Mouse (Mus musculus) hindbrain, embryonic 12.5 days (tissue): ENCODE measurements around the gene Zswim7. TPM values are rescaled to one million over a fixed set of nuclear protein-coding genes. Genes with fewer than 3 reads are reported as not detected.
"Not testable (repeated sequence)": the region's sequence is repeated elsewhere in the genome, so short reads cannot be mapped to it uniquely, and the experiment has no call there.

Experiments
- ATAC-seq: fragments of 200-750 bp; cut with Nextera tagmentation; 2 replicates; pipeline ENCODE4 v1.8.0; 2017; ENCODE audit warnings: moderate TSS enrichment; ENCODE audit not compliant: low FRiP score
- H3K27ac ChIP-seq: fragments of 300-500 bp; sonication (generic); 2 replicates; pipeline ENCODE4 v1.5.1; 2016; ENCODE audit warnings: mild to moderate bottlenecking
- H3K27me3 ChIP-seq: fragments of 300-500 bp; sonication (generic); 2 replicates; pipeline ENCODE4 v1.6.1; 2016; ENCODE audit warnings: mild to moderate bottlenecking
- H3K36me3 ChIP-seq: fragments of 300-500 bp; sonication (generic); 2 replicates; pipeline ENCODE4 v1.6.1; 2016; ENCODE audit warnings: mild to moderate bottlenecking
- H3K4me1 ChIP-seq: fragments of 300-500 bp; sonication (generic); 2 replicates; pipeline ENCODE4 v1.6.1; 2016
- H3K4me2 ChIP-seq: fragments of 300-500 bp; sonication (generic); replicated peaks from 2 replicates; pipeline ENCODE4 v1.6.1; 2016; ENCODE audit warnings: mild to moderate bottlenecking
- H3K4me3 ChIP-seq: fragments of 300-500 bp; sonication (generic); 2 replicates; pipeline ENCODE4 v1.5.1; 2016; ENCODE audit warnings: mild to moderate bottlenecking
- H3K9ac ChIP-seq: fragments of 300-500 bp; sonication (generic); 2 replicates; pipeline ENCODE4 v1.6.1; 2016; ENCODE audit warnings: mild to moderate bottlenecking, moderate library complexity
- H3K9me3 ChIP-seq: fragments of 300-500 bp; sonication (generic); replicated peaks from 2 replicates; pipeline ENCODE4 v1.6.1; 2016; ENCODE audit warnings: mild to moderate bottlenecking
- WGBS: fragments of 180-500 bp; shearing (Covaris S2); methylation state at CpG from one replicate; pipeline ENCODE4 v1.1.7; 2016; 5-methylcytosine and 5-hydroxymethylcytosine counted together
- polyA plus RNA-seq: library from polyadenylated mRNA; unstranded; fragments of >200 nt; fragmentation: Nextera tagmentation; extraction: Ambion mirVana; gene quantifications from 2 replicates; pipeline ENCODE4 v1.2.1, GENCODE M21; 2016

Gene Zswim7
- 17.1 TPM in 2 replicates for polyA plus RNA-seq

DNA sequence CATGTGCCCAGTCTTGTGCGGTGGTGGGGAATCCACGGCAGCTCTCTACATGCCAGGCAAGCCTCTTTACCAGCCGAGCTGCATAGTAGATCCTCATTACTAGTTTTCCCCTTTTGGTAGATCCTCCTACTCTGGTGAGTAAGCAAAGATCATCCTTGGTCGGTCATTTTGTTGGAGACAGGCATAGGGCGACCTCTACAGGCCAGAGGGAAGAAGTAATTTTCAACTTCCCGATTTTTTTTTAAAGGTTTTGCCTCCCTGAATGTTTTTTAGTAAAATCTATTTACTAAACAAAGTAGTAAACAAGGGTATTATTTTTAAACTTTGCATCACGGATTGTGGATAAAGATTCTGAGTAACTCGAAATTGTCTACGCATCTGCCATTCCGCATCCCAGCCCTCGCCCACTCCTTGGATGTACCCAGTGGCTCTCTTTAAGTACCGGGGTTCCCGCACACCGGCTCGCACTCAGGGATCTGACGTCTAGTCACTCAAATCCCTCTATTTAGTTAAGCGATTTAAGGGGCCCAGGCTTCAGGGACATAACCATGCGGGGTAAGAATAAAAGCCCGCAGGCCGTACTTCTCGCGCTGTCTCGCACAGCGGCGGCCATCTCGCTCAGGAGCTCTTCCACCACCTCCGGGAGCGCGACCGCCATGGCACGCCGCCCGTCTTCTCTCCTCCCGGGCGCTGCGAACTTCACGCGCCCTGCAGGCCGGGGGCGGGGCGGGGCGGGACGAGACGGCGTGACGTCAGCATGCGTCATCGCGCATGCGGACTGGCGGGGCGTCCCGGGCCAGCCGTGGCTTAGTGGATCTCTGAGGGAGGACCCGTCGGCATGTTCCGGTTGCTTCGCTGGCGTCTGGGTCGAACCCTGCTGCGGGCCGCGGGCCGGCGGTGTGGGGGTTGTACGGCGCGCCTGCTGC, at the start of gene Zswim7, which contains the start of gene Ttc19:
Gene Zswim7, minus strand, starts transcription at position 701 of the 926 bp plus-strand sequence.
Gene Ttc19, plus strand, starts transcription at position 799 of the 926 bp plus-strand sequence.
- no peaks in the 10 kb centered on the region; the same call in 1 of the 2 replicates for H3K4me1 ChIP-seq
- H3K4me2 ChIP-seq: peak within 1 kb of the TSS; percentile 69
- peak within 1 kb of the TSS; percentile 87 for H3K9ac ChIP-seq
- WGBS: under 1% methylated on average over 56 of the region's 68 CpGs
- peak; percentile 97 for ATAC-seq
- no peaks in the 10 kb centered on the region for H3K9me3 ChIP-seq
- no peaks in the 10 kb centered on the region for H3K27me3 ChIP-seq
- H3K27ac ChIP-seq: peak within 1 kb of the TSS; percentile 87
- H3K4me3 ChIP-seq: peak within 1 kb of the TSS; percentile 91
- peaks cover 17% of the 10 kb centered on the region for H3K36me3 ChIP-seq

DNA sequence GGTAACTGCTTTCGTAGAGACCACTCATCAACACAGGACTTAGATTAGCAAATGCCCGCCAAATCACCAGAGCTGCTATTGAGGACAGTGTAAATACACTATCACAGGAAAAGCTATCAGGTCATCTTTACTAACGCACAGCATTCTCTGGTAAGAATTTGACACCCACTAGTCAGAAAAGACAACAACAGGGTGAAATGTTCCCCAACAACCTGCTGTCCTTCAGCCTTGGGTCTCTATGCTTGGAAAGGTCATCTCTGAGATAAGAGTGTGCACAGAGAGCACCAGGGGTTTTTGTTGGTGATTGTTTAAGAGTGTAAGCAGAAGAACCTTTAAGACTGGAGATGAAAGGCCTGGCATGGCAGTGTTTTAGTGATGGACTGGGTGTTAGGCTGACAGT, 42.5 kb upstream of the Zswim7 start:
- no peak overlapping the region for H3K27ac ChIP-seq
- H3K9ac ChIP-seq: no peak overlapping the region
- H3K36me3 ChIP-seq: peaks cover 76% of the 10 kb centered on the region
- no peak overlapping the region for H3K4me2 ChIP-seq
- H3K4me3 ChIP-seq: no peak overlapping the region
- H3K4me1 ChIP-seq: no peaks in the 10 kb centered on the region
- H3K9me3 ChIP-seq: no peaks in the 10 kb centered on the region
- no peak for ATAC-seq
- 97% methylated on average over 3 of the region's 3 CpGs for WGBS
- no peaks in the 10 kb centered on the region for H3K27me3 ChIP-seq

DNA sequence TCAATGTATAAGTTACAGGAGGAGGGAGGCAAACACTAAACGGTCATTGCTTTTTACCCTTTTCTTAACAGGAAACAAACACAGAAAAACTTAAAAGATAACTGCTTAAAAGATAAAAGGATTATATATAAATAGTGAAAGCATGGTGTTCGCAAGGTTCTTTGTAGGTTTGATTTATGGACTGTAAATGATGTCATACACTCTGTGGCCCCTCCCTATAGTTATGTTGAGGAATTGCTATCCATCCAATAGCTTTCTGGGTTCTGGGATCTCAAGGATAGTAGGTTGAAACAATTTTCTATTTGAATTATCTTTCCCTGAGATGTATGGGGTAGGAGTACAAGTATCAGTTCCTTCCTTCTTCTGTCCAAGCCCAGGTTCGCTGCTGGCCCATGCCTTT, 38.9 kb upstream of the Zswim7 start:
- H3K4me1 ChIP-seq: no peaks in the 10 kb centered on the region
- 90% methylated on average over 3 of the region's 3 CpGs for WGBS
- H3K27me3 ChIP-seq: no peaks in the 10 kb centered on the region
- no peak overlapping the region for H3K27ac ChIP-seq
- ATAC-seq: no peak
- no peak overlapping the region for H3K4me2 ChIP-seq
- no peaks in the 10 kb centered on the region for H3K9me3 ChIP-seq
- peaks cover 75% of the 10 kb centered on the region for H3K36me3 ChIP-seq
- H3K4me3 ChIP-seq: no peak overlapping the region
- no peak overlapping the region for H3K9ac ChIP-seq

DNA sequence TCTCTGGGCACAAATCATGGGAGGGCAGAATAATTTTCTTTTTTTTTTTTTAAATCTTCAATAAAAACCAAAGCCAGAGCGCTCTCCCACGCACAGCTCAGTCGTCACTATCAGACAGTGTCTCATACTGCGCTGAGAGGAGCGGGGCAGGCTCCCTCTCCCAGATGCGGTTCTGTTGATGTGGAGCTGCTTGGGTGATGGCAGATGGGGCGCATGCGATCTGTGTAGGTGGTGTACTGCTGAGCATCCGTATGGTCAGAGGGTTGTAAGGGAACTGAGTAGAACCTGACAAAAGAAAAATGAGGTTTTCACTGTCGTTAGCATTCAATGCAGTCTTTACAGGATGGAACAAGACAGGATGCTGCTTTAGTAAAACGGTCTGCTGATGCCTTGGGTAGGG, 36.6 kb upstream of the Zswim7 start:
- Histone ChIP-seq H3K4me3 (no peak overlapping the region), H3K27ac (no peak overlapping the region), H3K4me2 (no peak overlapping the region), H3K36me3 (peaks cover 80% of the 10 kb centered on the region), H3K9ac (no peak overlapping the region), H3K27me3 (no peaks in the 10 kb centered on the region), H3K9me3 (no peaks in the 10 kb centered on the region), H3K4me1 (no peaks in the 10 kb centered on the region)
- no peak for ATAC-seq
- WGBS: 91% methylated on average over 11 of the region's 11 CpGs

DNA sequence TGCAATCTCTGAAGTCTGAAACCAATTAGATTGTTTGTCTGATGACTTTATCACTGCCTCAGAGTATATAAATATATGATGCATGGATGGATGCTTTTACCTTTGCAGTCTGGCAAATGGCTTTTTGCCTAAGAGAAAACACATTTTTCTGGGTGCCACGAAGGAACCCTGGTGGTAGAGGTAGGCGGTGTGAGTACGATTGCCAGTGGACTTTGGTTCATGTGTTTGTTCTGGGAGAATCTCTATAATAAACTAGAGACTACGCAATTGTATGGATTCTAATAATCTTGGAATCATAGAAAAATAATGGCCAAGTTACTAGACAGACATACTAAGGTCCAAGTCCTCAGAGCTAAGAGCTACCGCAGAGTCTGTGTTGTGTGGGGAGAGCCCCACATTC, 33.8 kb upstream of the Zswim7 start:
- H3K4me2 ChIP-seq: no peak overlapping the region
- no peak overlapping the region for H3K27ac ChIP-seq
- no peak overlapping the region for H3K4me3 ChIP-seq
- no peaks in the 10 kb centered on the region for H3K27me3 ChIP-seq
- ATAC-seq: no peak
- no peaks in the 10 kb centered on the region for H3K9me3 ChIP-seq
- H3K36me3 ChIP-seq: peaks cover 73% of the 10 kb centered on the region
- 95% methylated on average over 5 of the region's 5 CpGs for WGBS
- H3K9ac ChIP-seq: no peak overlapping the region
- H3K4me1 ChIP-seq: no peaks in the 10 kb centered on the region

DNA sequence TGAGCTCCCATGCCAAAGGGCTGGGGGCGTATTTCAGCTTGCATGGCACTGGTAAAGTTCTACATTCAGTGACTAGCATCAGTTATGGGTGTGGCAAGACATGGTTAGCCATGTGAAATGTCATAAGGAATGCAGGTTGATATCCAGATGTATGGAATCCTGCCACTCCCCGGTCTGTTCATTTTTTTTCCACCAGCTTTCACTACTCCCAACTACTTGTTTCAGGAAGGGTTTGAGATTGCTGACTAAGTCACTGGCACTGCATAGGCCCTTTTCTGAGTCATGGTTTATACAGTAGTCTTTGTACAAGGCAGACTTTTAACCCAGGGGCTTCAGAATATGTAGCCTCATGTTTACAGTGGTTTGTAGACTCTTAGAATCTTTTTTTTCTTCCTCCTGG, 28.1 kb upstream of the Zswim7 start:
- WGBS: 94% methylated on average over 2 of the region's 2 CpGs
- no peak for ATAC-seq

DNA sequence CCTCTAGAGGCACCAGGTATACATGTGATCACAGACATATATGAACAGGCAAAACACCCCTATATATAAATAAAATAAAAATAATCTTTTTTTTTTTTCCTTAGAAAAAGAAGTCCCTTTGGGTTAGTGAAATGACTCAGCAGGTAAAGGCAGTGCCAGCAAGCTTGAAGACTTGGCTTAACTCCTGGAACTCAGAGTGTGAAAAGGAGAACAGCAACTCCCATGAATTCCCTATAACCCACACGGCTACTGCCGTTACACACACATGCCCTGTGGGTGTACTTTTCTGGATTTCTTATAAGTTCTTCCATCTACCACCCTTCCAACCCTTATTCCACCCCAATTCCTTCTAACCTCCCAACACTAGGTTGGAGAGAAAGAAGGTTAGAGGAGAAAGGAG, 24.7 kb upstream of the Zswim7 start:
- Histone ChIP-seq H3K9ac (no peak overlapping the region), H3K4me2 (no peak overlapping the region), H3K36me3 (peaks cover 18% of the 10 kb centered on the region; the same call in 1 of the 2 replicates), H3K4me1 (no peaks in the 10 kb centered on the region), H3K27ac (no peak overlapping the region), H3K27me3 (no peaks in the 10 kb centered on the region), H3K9me3 (no peaks in the 10 kb centered on the region), H3K4me3 (no peak overlapping the region)
- ATAC-seq: no peak
- WGBS: 95% methylated on average over 2 of the region's 2 CpGs

More for the DNA sequence above, 28.1 kb upstream of the Zswim7 start:
- no peaks in the 10 kb centered on the region for H3K27me3 ChIP-seq
- H3K36me3 ChIP-seq: peaks cover 37% of the 10 kb centered on the region
- H3K9ac ChIP-seq: no peak overlapping the region
- no peak overlapping the region for H3K4me3 ChIP-seq
- no peaks in the 10 kb centered on the region for H3K9me3 ChIP-seq
- H3K4me1 ChIP-seq: no peaks in the 10 kb centered on the region
- H3K4me2 ChIP-seq: no peak overlapping the region
- H3K27ac ChIP-seq: no peak overlapping the region

DNA sequence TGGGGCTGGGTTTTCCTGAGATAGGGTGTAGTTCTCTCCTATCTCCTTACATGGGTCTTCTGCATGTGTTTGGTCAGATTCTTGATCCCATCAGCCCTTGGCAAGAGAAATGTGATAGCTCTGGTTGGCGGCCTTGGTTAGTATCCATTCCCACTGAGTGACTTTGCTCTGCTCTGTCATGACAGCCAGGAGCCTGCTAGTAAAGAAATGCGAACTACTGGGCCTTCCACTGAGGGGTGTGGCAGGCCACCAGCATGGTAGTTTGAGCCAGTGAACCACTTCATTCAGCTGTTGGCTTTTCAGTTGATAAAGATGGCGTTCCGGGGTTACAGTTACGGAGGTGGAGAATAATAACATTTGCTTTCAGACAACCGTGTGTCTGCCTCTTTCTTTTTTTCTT, 17.7 kb upstream of the Zswim7 start:
- WGBS: 87% methylated on average over 6 of the region's 6 CpGs

DNA sequence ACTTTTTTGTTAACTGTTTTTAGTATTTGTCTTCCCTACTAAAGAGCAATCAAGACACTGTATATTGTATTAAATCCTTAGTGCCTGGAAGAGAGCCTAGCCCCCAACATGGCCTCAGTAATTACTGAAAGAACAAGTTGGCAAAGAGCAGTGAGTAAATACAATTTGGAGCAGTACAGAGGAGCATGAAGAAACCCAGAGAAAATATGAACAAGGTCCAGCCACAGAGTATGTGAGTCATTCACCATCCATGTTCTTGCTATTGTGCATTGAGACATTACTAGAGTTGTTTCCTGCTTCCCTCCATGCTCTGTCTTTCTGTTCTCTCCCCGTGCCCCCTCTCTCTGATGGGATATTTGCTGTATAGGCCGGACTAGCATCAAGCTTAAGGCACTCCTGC, 12.9 kb upstream of the Zswim7 start:
- Histone ChIP-seq H3K9me3 (no peaks in the 10 kb centered on the region), H3K4me2 (no peak overlapping the region), H3K36me3 (peaks cover 46% of the 10 kb centered on the region), H3K4me1 (peaks cover 5% of the 10 kb centered on the region; the same call in 1 of the 2 replicates), H3K9ac (no peak overlapping the region), H3K27ac (no peak overlapping the region), H3K27me3 (no peaks in the 10 kb centered on the region), H3K4me3 (no peak overlapping the region)
- 93% methylated on average over 2 of the region's 2 CpGs for WGBS
- ATAC-seq: no peak

More for the DNA sequence above, 17.7 kb upstream of the Zswim7 start:
- ATAC-seq: no peak
- Histone ChIP-seq H3K4me2 (no peak overlapping the region), H3K27ac (no peak overlapping the region), H3K9me3 (no peaks in the 10 kb centered on the region), H3K4me3 (no peak overlapping the region), H3K27me3 (no peaks in the 10 kb centered on the region), H3K4me1 (peaks cover 5% of the 10 kb centered on the region; the same call in 1 of the 2 replicates), H3K36me3 (peaks cover 20% of the 10 kb centered on the region), H3K9ac (no peak overlapping the region)

DNA sequence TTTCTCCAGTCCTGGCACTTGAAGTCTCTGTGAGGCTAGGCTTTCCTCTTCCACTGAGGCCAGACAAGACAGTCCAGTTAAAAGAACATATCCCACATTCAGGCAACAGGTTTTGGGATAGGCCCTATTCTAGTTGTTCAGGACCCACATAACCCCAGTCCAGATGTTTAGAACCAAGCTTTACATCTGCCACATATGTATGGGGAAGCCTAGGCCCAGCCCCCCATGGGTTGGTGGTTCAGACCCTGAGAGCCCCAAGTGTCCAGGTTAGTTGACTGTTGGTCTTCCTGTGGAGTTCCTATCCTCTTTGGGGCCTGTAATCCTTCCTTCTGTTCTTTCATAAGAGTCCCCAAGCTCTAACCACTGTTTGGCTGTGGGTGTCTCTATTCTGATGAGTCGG, 6.5 kb upstream of the Zswim7 start:
- ATAC-seq: no peak

DNA sequence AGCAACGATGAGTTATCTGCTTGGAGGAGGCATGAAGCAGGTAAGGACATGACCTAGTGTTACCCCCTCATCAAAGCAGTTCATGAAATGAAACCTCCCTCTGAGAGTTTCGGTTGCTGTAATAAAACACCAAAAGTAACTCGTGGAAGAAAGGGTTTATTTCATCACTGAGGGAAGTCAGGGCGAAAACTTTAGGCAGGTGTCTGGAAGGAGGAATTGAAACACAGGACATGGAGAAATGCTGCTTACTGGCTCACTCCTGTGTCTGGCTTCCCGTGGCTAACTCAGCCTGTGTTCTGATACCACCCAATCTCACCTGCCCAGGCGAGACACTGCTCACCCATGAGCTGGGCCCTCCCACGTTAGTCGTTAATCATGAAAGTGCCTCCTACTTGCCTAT, 3.8 kb upstream of the Zswim7 start:
- ATAC-seq: no peak
- WGBS: 89% methylated on average over 8 of the region's 8 CpGs
- no peak overlapping the region for H3K9ac ChIP-seq
- no peak overlapping the region for H3K4me3 ChIP-seq
- no peaks in the 10 kb centered on the region for H3K27me3 ChIP-seq
- H3K36me3 ChIP-seq: peaks cover 48% of the 10 kb centered on the region
- H3K27ac ChIP-seq: no peak overlapping the region
- H3K9me3 ChIP-seq: no peaks in the 10 kb centered on the region
- no peaks in the 10 kb centered on the region; the same call in 1 of the 2 replicates for H3K4me1 ChIP-seq
- no peak overlapping the region for H3K4me2 ChIP-seq

More for the DNA sequence above, 6.5 kb upstream of the Zswim7 start:
- Histone ChIP-seq H3K9ac (no peak overlapping the region), H3K27me3 (no peaks in the 10 kb centered on the region), H3K4me3 (no peak overlapping the region), H3K36me3 (peaks cover 56% of the 10 kb centered on the region), H3K4me2 (no peak overlapping the region), H3K4me1 (no peaks in the 10 kb centered on the region), H3K9me3 (no peaks in the 10 kb centered on the region), H3K27ac (no peak overlapping the region)
- WGBS: 87% methylated on average over 1 of the region's 1 CpGs

DNA sequence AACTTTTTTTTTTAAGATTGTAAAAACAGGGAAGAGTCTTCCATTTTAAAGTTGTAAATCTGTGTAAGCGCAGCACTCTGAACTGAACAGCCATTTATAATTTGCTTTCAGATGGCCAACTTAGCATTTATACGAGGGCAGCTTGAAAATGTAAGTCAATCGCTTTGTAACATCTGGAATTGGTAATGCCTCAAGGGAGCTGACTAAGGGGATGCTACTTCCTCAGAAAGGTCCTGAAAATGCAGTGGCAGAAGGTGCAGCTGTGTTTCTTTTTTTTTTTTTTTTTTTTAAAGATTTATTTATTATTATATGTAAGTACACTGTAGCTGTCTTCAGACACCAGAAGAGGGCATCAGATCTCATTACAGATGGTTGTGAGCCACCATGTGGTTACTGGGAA, 2.8 kb upstream of the Zswim7 start:
- not testable (repeated sequence) for H3K9me3 ChIP-seq, H3K9ac ChIP-seq, H3K4me2 ChIP-seq, ATAC-seq, H3K4me3 ChIP-seq, H3K27me3 ChIP-seq, H3K27ac ChIP-seq, H3K4me1 ChIP-seq
- WGBS: 90% methylated on average over 3 of the region's 3 CpGs
- H3K36me3 ChIP-seq: peaks cover 41% of the 10 kb centered on the region
